Mouse (Mus musculus) midbrain, embryonic 15.5 days (tissue): ENCODE measurements around the gene Brd2. TPM values are rescaled to one million over a fixed set of nuclear protein-coding genes. Genes with fewer than 3 reads are reported as not detected.

Source experiments
- ATAC-seq: fragments of 200-750 bp; cut with Nextera tagmentation; replicated peaks from 2 replicates; pipeline ENCODE4 v1.8.0; 2017; ENCODE audit warnings: moderate TSS enrichment
- H3K27ac ChIP-seq: fragments of 300-500 bp; sonication (generic); 2 replicates; pipeline ENCODE4 v1.5.1; 2015; ENCODE audit warnings: mild to moderate bottlenecking, inconsistent platforms
- H3K27me3 ChIP-seq: fragments of 300-500 bp; sonication (generic); replicated peaks from 2 replicates; pipeline ENCODE4 v1.6.1; 2015; ENCODE audit warnings: inconsistent platforms
- H3K36me3 ChIP-seq: fragments of 300-500 bp; sonication (generic); replicated peaks from 2 replicates; pipeline ENCODE4 v1.6.1; 2015; ENCODE audit warnings: inconsistent platforms
- H3K4me1 ChIP-seq: fragments of 300-500 bp; sonication (generic); 2 replicates; pipeline ENCODE4 v1.6.1; 2015; ENCODE audit warnings: inconsistent platforms
- H3K4me2 ChIP-seq: fragments of 300-500 bp; sonication (generic); 2 replicates; pipeline ENCODE4 v1.6.1; 2015; ENCODE audit warnings: inconsistent platforms, mild to moderate bottlenecking, moderate library complexity
- H3K4me3 ChIP-seq: fragments of 300-500 bp; sonication (generic); 2 replicates; pipeline ENCODE4 v1.5.1; 2015; ENCODE audit warnings: mild to moderate bottlenecking, inconsistent platforms
- H3K9ac ChIP-seq: fragments of 300-500 bp; sonication (generic); 2 replicates; pipeline ENCODE4 v1.6.1; 2015; ENCODE audit warnings: mild to moderate bottlenecking, inconsistent platforms
- H3K9me3 ChIP-seq: fragments of 300-500 bp; sonication (generic); 2 replicates; pipeline ENCODE4 v1.6.1; 2016; ENCODE audit warnings: inconsistent platforms
- WGBS: fragments of 180-500 bp; shearing (Covaris S2); methylation state at CpG from one replicate; pipeline ENCODE4 v1.1.7; 2015; ENCODE audit warnings: mixed read lengths; 5-methylcytosine and 5-hydroxymethylcytosine counted together
- polyA plus RNA-seq: library from polyadenylated mRNA; unstranded; fragments of >200 nt; fragmentation: Nextera tagmentation; extraction: Ambion mirVana; gene quantifications from 2 replicates; pipeline ENCODE4 v1.2.1, GENCODE M21; 2015

The Brd2 gene
- polyA plus RNA-seq, 1 experiment from 2014 or later: 137 TPM

DNA sequence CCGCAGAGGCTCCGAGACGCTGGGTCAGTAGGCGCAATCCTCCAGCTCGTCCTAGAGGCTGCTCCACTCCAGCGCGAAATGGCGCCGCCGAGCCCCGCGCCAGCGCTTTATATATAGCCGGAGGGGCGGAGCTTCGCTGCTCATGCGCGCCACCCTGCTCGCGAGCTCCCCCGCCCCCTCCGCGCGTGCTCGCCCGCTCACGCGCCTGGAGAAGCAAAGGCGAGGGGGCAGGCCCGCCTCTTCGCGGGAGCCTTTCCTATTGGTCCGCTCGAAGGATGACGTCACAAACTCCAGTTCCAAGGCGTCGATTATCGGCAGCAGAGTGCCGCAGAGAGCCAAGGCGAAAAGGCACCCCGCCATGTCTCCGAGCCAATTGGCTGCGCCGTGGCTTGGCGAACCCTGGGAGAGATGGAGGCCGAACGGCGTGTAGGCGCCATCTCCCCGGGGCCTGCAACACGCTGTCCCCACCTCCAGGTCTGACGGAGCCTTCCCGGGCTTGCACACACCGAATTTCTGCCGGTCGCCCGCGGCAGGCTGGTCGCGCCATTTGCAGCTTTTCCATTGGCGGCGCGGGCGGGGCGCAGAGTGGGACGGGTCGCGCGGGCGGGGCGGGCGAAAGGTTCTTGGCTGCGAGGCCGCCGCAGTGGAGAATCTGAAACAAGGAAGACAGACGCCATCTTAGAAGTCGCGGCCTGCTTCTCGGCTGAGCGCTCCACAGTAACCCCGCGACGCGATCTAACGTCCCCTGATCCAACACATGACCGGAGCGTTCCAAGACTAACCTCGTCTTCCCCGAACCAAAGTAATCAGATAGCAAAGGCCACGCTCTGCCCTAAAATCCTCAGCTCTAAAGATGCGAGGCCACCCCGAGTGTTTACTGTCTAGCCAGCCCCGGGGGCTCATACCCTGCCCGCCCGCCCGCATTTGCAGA, 2.9 kb downstream of the Brd2 start, which contains the start of gene H2-DMa:
Gene H2-DMa (plus strand): TSS at position 293 of the 931 bp plus-strand sequence.
- H3K9me3 ChIP-seq: no peaks in the 10 kb centered on the region
- peak within 1 kb of the TSS; percentile 100 for H3K27ac ChIP-seq
- peak within 1 kb of the TSS; percentile 88 for H3K4me2 ChIP-seq
- no peaks in the 10 kb centered on the region for H3K27me3 ChIP-seq
- ATAC-seq: peak; percentile 82
- H3K9ac ChIP-seq: peak within 1 kb of the TSS; percentile 98
- peaks cover 15% of the 10 kb centered on the region for H3K36me3 ChIP-seq
- WGBS: under 1% methylated on average over 96 of the region's 96 CpGs
- H3K4me1 ChIP-seq: peaks cover 42% of the 10 kb centered on the region
- H3K4me3 ChIP-seq: peak within 1 kb of the TSS; percentile 90

GRCm38 (mm10) chr17:34118873-34119248, 3.6 kb downstream of the Brd2 start:
- peak overlapping the region; percentile 73 for H3K9ac ChIP-seq
- H3K27ac ChIP-seq: peak overlapping the region; percentile 100
- H3K27me3 ChIP-seq: no peaks in the 10 kb centered on the region
- H3K9me3 ChIP-seq: no peaks in the 10 kb centered on the region
- H3K4me3 ChIP-seq: peak overlapping the region; percentile 90
- WGBS: under 1% methylated on average over 38 of the region's 38 CpGs
- peaks cover 21% of the 10 kb centered on the region for H3K36me3 ChIP-seq
- peak overlapping the region; percentile 88 for H3K4me2 ChIP-seq
- ATAC-seq: no peak
- peaks cover 37% of the 10 kb centered on the region for H3K4me1 ChIP-seq

DNA sequence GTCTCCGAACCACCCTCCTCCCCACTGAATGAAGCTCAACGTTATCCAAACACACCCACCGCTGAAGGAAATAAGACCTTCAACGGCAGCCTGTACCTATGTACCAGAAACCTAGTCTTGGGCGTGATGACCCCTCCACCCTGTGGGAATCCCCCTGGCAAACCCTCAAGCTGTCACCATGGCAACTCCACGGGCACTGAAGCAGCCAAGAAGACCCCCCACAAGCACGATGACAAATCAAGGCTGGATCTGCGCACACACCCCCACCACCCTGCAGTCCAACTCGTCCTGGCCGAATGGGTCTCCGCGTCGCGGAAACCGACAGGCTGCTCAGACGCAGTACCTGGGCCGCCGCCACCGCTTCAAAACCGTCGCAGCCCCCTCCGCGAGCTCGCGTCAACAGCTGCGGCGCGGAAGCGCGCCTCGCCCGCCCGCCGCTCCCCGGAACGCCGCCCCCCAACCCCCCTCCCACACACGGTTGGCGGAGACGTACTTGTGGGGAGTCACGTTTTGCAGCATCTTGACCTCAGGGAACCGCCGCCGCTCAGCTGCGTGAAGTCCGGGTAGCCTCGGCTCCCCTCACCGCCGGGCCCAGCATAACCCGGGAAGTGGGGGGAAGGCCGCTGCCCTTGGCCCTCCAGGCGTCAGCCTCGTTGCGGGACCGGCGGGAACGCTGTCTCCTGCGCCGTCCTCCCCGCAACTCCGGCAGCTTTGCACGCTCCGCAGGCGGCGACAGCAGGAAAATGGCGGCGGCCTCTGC, 4.1 kb downstream of the Brd2 start:
- Histone ChIP-seq H3K4me1 (peaks cover 32% of the 10 kb centered on the region), H3K4me3 (peak overlapping the region; percentile 90), H3K4me2 (peak overlapping the region; percentile 88), H3K27ac (peak overlapping the region; percentile 100), H3K27me3 (no peaks in the 10 kb centered on the region), H3K36me3 (peaks cover 27% of the 10 kb centered on the region), H3K9ac (peak overlapping the region; percentile 73), H3K9me3 (no peaks in the 10 kb centered on the region)
- ATAC-seq: no peak
- under 1% methylated on average over 67 of the region's 67 CpGs for WGBS

- peaks cover 29% of the 10 kb centered on the region for H3K4me1 ChIP-seq
- H3K27me3 ChIP-seq: no peaks in the 10 kb centered on the region
- peaks cover 34% of the 10 kb centered on the region for H3K36me3 ChIP-seq
- no peaks in the 10 kb centered on the region for H3K9me3 ChIP-seq
- WGBS: 0% methylated on average over 5 of the region's 5 CpGs
- H3K27ac ChIP-seq: peak overlapping the region; percentile 100
- H3K9ac ChIP-seq: peak overlapping the region; percentile 73
- no peak for ATAC-seq
- H3K4me3 ChIP-seq: peak overlapping the region; percentile 90
- peak overlapping the region; percentile 88 for H3K4me2 ChIP-seq
Observed at GRCm38 (mm10) chr17:34117421-34118112, 4.9 kb downstream of the Brd2 start.

DNA sequence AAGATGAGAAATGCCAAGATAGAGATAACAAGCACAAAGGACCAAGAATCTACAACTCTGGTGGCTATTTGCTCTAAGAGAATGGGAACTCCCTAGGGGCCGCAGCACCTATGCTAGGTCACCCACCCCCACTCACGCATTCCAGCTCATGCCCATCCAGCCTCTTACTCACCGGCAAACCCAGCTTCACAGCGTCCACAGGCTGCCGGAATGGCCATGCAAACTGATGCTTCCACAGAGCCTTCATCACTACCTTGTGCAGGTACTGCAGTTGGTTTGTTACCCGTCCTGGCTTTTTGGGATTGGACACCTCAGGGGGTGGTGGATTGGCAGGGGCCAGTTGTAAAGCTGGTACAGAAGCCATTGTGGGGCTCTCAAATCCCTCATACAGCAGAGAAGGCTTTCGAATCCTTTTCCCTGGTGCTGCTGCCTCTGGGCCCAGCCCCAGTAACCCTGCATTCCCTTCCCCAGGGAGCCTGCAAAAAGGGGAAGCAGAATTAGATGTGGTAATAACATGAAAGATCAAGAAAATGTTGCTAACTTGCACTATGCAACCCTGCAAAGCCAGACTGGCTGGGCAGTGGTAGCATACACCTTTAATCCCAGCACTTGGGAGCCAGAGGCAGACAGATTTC, 5.6 kb downstream of the Brd2 start:
- Histone ChIP-seq H3K27ac (no peak overlapping the region), H3K36me3 (peaks cover 41% of the 10 kb centered on the region)

DNA sequence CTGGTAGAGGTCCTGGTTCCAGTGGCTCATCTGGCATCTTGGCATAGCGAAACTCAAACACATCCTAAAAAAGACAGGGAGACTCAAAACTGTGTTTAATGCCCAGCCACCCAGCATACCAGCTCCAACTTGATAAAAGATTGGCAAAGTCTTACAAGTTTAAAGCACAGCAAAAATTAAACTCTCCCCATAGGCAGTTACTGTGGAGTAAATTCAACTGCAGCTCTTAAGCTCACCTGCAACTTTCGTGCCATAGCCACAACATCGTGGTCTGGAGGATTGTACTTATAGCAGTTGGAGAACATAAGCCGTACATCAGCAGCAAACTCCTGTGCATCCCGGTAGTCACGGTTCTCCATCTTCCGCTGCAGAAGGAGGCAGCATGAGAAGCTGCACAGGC, 8.3 kb downstream of the Brd2 start:
- Histone ChIP-seq H3K4me3 (no peak overlapping the region), H3K4me2 (no peak overlapping the region), H3K4me1 (peaks cover 29% of the 10 kb centered on the region), H3K9ac (no peak overlapping the region), H3K27me3 (no peaks in the 10 kb centered on the region), H3K9me3 (no peaks in the 10 kb centered on the region), H3K36me3 (peaks cover 50% of the 10 kb centered on the region), H3K27ac (no peak overlapping the region)
- 93% methylated on average over 7 of the region's 7 CpGs for WGBS
- ATAC-seq: no peak

More for the DNA sequence above, 5.6 kb downstream of the Brd2 start:
- Histone ChIP-seq H3K4me1 (peaks cover 29% of the 10 kb centered on the region), H3K4me3 (peak overlapping the region; percentile 90), H3K9me3 (no peaks in the 10 kb centered on the region), H3K27me3 (no peaks in the 10 kb centered on the region), H3K4me2 (peak overlapping the region; percentile 88), H3K9ac (peak overlapping the region; percentile 73)
- 29% methylated on average over 7 of the region's 7 CpGs for WGBS
- no peak for ATAC-seq

DNA sequence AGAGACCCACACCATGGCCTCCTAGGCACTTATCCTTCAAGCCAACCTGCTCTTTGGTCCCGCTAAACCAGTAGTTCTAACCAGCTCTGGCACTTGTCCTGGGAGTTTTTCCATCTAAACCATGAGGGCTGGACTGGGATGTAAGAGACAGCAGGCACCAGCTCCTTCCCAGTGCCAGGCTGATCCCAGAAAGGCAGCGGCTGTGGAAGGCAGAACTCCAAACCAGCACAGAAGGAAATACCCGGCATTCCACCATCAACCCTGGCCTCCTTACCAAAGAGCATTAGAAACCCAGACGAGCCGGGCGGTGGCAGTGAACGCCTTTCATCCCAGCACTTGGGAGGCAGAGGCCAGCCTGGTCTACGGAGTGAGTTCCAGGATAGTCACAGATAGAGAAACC, 12.1 kb downstream of the Brd2 start:
- ATAC-seq: no peak
- Histone ChIP-seq H3K27me3 (no peaks in the 10 kb centered on the region), H3K9me3 (no peaks in the 10 kb centered on the region), H3K4me3 (no peak overlapping the region), H3K9ac (no peak overlapping the region), H3K27ac (no peak overlapping the region; the same call in 1 of the 2 replicates), H3K4me1 (peaks cover 5% of the 10 kb centered on the region; the same call in 1 of the 2 replicates), H3K4me2 (no peak overlapping the region), H3K36me3 (peaks cover 44% of the 10 kb centered on the region)
- 63% methylated on average over 8 of the region's 8 CpGs for WGBS

DNA sequence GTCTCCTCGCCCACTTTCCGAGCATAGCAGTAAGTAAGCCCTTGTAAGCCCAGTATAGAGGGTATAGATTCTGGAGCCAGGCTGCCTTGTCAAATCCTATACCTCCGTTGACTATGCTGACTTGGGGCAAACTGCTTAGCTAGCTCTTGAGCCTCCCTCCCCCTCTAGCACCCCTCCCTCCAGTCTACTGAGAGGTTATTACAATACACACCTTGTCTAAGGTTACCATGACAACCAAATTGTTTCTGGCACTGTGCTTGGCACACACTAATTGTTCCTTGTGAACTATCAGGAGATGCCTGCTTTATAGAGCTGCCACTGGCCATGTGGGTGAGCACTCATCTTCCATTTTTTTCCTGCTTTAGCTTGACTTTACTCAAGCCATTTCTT, 12.6 kb downstream of the Brd2 start:
- Histone ChIP-seq H3K27ac (no peak overlapping the region), H3K27me3 (no peaks in the 10 kb centered on the region), H3K4me3 (no peak overlapping the region), H3K4me1 (peaks cover 1% of the 10 kb centered on the region; the same call in 1 of the 2 replicates), H3K9ac (no peak overlapping the region), H3K9me3 (no peaks in the 10 kb centered on the region), H3K36me3 (peaks cover 39% of the 10 kb centered on the region), H3K4me2 (no peak overlapping the region)
- 65% methylated on average over 3 of the region's 3 CpGs for WGBS
- peak; percentile 53; the same call in 1 of the 2 replicates for ATAC-seq

GRCm38 (mm10) chr17:34109038-34109805, 13.2 kb downstream of the Brd2 start:
- Histone ChIP-seq H3K9ac (no peak overlapping the region), H3K36me3 (peaks cover 33% of the 10 kb centered on the region), H3K4me3 (no peak overlapping the region), H3K4me2 (no peak overlapping the region), H3K27me3 (no peaks in the 10 kb centered on the region), H3K9me3 (no peaks in the 10 kb centered on the region), H3K27ac (no peak overlapping the region), H3K4me1 (no peaks in the 10 kb centered on the region)
- 79% methylated on average over 14 of the region's 14 CpGs for WGBS
- ATAC-seq: no peak; the same call in 1 of the 2 replicates

DNA sequence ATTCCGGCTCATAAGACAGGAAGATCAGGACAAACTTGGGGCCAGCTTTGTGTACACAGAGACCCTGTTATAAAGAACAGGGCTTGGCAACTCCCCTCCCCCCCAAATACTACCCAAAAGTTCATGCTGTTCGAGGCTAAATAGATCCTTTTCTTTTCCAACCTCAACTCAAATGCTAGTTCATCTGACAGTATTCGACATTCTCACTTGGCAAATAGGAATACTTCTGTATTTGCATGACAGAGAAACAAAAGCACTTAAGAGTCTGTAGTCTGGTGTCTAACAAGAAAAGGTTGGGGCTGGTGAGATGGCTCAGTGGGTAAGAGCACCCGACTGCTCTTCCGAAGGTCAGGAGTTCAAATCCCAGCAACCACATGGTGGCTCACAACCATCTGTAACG, 14.0 kb downstream of the Brd2 start:
- 76% methylated on average over 5 of the region's 6 CpGs for WGBS
- H3K9ac ChIP-seq: no peak overlapping the region
- H3K36me3 ChIP-seq: peaks cover 25% of the 10 kb centered on the region
- H3K4me2 ChIP-seq: no peak overlapping the region
- H3K4me3 ChIP-seq: no peak overlapping the region
- no peak overlapping the region for H3K27ac ChIP-seq
- no peak for ATAC-seq
- no peaks in the 10 kb centered on the region for H3K27me3 ChIP-seq
- H3K4me1 ChIP-seq: no peaks in the 10 kb centered on the region
- H3K9me3 ChIP-seq: no peaks in the 10 kb centered on the region
